Mouse (Mus musculus) left cerebral cortex, adult 18-20 months (tissue): ENCODE results near the gene Capn13. TPM values are rescaled to one million over a fixed set of nuclear protein-coding genes. Genes with fewer than 3 reads are reported as not detected.
"Not testable (repeated sequence)": the region's sequence is repeated elsewhere in the genome, so short reads cannot be mapped to it uniquely, and the experiment has no call there.

ENCODE experiments used
- DNase-seq, 2 experiments: peaks; one replicate each; pipeline ENCODE4 v3.0.0; 2021 to 2022; ENCODE audit warnings: low spot score in 2 of 2, mixed read lengths in 1 of 2
- total RNA-seq, 2 experiments: library from RNA; stranded (reverse); gene quantifications; 2 replicates each; pipeline ENCODE4 v1.2.3; 2021

Gene Capn13
- total RNA-seq, 2 experiments from 2014 or later = not detected

GRCm38 (mm10) chr17:73282702-73283101 is 118.0 kb downstream of the Capn13 start:
- not testable (repeated sequence) for DNase-seq

GRCm38 (mm10) chr17:73277770-73278169 is 122.9 kb downstream of the Capn13 start:
- DNase-seq = no peak

GRCm38 (mm10) chr17:73275066-73275465 is 125.6 kb downstream of the Capn13 start:
- DNase-seq = no peak

GRCm38 (mm10) chr17:73273809-73274208 is 126.9 kb downstream of the Capn13 start:
- no peak for DNase-seq

GRCm38 (mm10) chr17:73271797-73272600 is 128.7 kb downstream of the Capn13 start:
- DNase-seq = peak; percentile 68 to 74

GRCm38 (mm10) chr17:73270871-73271796 is 129.5 kb downstream of the Capn13 start:
- DNase-seq = no peak

- DNase-seq = peak; percentile 89
These were observed 137.6 kb downstream of the Capn13 start for GRCm38 (mm10) chr17:73263077-73263501.

- no peak for DNase-seq
These were observed 138.1 kb downstream of the Capn13 start for GRCm38 (mm10) chr17:73262558-73262957.

GRCm38 (mm10) chr17:73259258-73259657 is 141.4 kb downstream of the Capn13 start:
- DNase-seq = not testable (repeated sequence)

GRCm38 (mm10) chr17:73258620-73259019 is 142.0 kb downstream of the Capn13 start:
- DNase-seq = no peak
